Mouse (Mus musculus) testis, adult 2 months (tissue): Measurements from ENCODE around the gene Fig4.

ENCODE experiments used
- CTCF ChIP-seq: fragments of 200-500 bp; IDR thresholded peaks from 2 replicates; pipeline ENCODE4 v1.5.1; 2012; ENCODE audit warnings: low read depth, mild to moderate bottlenecking, inconsistent platforms, low read length, moderate library complexity; ENCODE audit not compliant: control insufficient read depth, insufficient read depth, insufficient replicate concordance
- POLR2A ChIP-seq: fragments of 200-500 bp; IDR thresholded peaks from 2 replicates; pipeline ENCODE4 v1.6.1; 2012; ENCODE audit warnings: low read depth, mild to moderate bottlenecking, inconsistent platforms, low read length, moderate library complexity; ENCODE audit not compliant: control insufficient read depth

DNA sequence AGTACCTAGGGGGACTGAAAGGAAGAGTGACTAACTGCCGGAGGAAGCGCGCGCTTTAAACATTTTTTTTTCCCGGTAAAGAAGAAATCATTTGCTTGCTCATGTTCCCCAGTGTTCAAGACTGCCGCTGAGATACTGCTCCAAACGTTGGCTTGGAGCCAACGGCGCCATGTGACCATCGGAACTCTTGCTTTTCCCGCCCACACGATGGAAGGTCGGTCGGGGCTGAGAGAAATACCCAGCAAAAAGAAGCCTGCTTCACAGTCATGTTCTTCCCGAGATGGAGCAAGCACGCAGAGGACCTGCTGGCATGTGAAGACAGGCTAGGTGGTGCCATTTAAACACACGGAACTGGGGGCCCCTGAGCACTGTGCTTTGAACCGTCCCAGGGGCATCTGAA lies 151.6 kb downstream of the Fig4 start:
- TF ChIP-seq POLR2A (no peak), CTCF (no peak)
